Mouse (Mus musculus) layer of hippocampus, postnatal 36 days (tissue): Measurements from ENCODE around the gene Rab32. TPM values are rescaled to one million over a fixed set of nuclear protein-coding genes. Genes with fewer than 3 reads are reported as not detected.
"Not testable (repeated sequence)": the region's sequence is repeated elsewhere in the genome, so short reads cannot be mapped to it uniquely, and the experiment has no call there.

Source experiments
- DNase-seq, 2 experiments: peaks; one replicate each; pipeline ENCODE4 v3.0.0; 2022
- total RNA-seq, 2 experiments: library from RNA; stranded (reverse); gene quantifications; 2 replicates each; pipeline ENCODE4 v1.2.3; 2021

Gene Rab32
- 1 to 10 TPM; 3.8 to 4.2 TPM for total RNA-seq

DNA sequence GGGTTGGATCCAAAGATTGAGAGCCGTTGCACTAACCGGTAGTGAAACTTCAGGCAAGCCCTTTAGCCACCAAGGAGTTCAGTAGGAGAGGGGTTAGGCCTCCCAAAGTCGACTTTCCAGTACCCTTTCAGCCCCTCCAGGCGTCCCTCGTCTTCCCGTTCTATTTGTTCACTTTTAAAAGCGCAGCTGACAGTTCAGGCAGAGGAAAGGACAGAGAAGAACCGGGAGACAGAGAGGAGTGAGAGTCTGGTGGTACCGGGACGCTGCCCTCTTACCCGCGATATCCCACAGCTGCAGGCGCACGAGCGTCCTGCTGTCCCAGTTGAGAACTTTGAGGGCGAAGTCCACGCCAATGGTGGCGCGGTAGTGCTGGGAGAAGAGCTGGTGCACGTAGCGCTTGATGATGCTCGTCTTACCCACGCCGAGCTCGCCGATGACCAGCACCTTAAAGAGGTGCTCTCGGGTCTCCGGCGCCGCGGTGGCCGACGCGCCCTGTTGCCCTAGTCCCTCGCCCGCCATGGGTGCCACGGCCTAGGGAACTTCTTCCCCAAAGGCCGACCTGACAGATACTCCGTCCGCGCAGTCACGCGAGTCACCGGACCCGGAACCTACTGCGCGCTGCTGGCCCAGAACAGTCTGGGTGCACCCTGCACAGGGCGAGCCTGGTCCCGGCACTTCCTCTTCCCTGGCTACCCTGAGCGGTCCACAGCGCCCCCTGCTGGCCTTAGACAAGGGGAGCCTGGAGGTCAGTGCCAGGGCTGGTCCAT lies at the start of gene Rab32:
Gene Rab32, minus strand, starts transcription at position 696 of the 767 bp plus-strand sequence.
- DNase-seq = peak; percentile 86 to 87

DNA sequence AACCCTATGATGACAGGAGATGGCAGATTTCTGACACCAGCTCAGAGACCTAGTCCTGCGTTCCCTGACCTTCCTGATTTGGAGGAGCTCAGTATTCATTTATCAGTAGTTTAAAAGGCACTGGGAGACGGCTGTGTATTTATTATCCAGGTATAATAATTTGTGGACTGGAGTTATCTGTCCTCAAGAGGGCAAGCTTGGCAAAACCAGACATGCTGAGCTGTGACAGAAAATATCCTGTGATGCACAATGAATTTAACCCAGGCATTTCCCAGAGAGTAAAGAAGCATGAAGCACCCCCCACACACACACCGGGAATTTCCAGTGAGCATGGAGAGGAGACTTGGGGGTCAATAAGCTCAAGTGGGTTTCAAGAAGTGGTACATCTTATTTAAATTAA lies 42.7 kb upstream of the Rab32 start:
- DNase-seq = no peak

DNA sequence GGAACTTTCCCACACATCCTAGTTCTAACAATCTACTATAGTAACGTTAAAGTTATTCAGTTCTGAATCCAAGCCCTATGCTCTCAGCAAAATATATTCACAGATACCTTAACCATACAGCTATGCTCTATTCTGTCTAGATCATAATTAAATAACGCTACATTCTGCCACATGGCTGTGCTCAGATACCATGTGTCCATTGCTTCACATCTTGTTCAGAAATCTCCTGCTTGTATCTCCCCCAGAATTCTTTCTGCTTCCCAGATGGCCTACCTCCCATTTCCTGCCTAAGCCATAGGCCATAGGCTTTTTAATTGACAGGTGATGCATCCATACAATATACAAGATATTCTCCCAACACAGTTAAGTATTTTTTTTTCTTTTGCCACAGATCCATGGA lies 39.4 kb upstream of the Rab32 start:
- DNase-seq = not testable (repeated sequence)

DNA sequence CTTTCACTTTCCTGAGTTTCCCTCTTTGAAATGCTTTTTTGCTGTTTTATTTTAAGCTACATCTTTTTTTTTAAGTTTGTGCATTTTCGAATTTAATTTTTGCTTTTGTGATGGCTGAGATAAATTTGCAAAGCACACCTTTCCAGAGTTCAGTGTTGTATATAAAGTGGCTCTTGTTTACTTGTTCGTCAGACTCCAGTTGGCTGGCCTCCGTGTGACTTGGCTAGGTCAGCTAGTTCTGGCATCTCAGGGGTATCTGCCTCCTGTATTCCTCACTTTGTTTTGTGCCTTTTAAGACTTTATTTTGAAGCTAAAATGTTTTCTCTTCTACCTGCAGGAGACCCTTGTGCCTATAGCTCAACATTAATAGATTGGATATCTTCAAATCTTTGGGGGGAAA lies 22.7 kb upstream of the Rab32 start:
- DNase-seq = no peak

DNA sequence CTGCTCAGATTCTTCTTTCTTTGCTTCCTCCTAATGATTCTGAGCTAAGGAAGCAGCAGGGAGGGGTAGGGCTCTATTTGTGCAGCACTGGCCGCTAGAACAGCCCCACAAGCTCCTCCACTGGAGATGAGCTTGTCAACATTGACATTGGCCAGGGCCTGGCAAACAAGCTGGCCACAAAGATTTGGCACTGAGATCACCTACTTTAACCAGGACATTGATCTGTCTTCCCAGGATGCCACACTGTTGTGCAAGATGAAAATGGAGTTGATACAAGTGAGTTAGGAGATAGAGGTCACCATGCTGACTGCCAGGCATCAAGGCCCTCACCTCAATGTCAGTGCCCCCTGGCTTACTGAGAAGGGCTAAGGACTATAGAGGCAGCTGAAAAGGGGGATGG lies 21.8 kb upstream of the Rab32 start:
- no peak for DNase-seq

DNA sequence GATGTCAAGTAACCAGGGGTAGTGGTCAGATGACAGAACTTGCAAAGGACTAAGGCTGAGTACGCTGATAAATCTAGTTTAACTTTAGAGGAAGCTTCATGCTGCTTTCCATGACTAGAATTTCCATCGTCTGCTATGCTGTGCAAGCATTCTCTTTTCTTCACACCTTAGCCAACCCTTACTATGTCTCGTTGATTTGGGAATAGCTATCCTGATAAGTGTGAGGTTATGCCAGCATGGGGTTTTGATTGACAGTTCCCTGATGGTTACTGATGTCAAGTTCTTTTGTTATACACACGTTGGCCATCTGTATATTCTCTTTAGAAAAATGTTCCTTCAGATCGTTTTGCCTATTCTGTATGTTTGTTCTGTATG lies 259 bp upstream of the Rab32 start:
- DNase-seq = no peak

DNA sequence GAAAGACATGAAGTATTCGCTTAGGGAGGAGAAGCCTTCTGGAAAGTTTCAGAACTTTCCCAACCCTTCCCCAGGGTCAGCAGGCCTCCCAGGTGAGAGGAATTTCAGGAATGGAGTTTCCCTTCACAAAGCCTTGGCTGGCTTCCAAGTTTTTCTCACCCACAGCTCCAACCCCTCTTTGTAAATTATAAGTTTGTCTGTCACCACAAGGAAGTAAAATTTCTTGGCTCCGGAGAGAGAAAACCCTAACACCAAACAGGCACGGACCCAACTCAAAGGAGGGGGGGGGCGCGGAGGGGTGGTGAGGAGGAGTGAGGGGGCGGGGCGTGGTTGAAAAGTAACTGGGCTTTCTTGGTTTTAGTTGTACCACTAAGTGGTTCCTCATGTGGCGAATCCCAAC lies 980 bp downstream of the Rab32 start:
- no peak for DNase-seq

DNA sequence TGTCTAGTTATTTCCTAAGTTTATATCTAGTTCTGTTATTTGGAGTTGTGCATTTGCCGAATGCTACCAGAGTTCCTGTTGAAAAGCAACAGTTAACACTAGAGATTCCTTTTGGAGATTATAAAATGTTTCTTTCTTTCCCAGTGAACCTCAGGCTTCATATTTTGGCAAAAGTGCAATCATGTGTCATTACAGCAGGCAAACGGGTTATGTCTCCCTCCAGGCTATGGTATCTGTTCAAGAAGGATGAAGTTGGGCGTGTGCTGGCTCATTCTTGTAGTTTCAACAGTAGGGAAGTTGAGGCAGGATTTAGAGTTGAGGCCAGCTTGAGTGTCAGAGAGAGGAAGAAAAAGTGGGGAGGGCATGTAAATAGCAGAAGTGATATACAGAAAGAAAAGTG lies 2.4 kb downstream of the Rab32 start:
- DNase-seq = no peak

DNA sequence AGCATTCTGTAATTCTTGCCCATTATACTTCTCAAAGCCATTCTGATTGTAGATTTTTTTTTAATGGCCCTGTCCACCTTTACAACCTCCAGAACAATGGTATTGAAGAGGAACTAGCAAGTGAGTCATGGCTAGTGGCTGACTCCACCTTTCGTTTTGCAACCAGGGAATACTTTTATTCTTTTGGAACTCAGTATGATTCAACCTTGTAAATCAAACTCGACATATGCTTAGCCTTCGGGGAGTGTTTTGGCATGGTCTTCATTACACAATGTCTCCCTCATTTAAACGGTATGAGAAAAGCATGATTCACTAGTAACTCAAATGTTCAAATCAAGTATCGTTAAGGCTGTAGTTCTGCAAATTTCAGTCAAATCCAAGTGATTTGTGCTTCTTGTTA lies 2.8 kb downstream of the Rab32 start:
- no peak for DNase-seq

DNA sequence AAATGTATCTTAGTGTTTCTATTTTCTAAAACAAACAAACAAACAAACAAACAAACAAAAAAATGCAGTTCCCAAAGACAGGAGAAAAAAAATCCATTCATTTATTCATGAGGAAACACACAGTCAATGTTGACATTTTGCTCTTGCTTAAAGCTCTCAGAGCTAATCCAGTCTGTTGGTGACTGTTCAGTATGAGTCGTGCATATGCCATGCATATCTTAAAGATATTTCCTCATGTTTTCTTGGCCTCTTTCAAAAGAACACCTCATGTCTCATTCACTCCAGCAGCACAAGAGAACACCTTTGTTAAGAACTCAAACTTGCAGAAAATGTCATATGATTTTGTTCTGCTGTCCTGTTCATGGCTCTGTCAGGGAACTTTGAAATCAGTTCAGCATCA lies 7.9 kb downstream of the Rab32 start:
- DNase-seq = no peak

DNA sequence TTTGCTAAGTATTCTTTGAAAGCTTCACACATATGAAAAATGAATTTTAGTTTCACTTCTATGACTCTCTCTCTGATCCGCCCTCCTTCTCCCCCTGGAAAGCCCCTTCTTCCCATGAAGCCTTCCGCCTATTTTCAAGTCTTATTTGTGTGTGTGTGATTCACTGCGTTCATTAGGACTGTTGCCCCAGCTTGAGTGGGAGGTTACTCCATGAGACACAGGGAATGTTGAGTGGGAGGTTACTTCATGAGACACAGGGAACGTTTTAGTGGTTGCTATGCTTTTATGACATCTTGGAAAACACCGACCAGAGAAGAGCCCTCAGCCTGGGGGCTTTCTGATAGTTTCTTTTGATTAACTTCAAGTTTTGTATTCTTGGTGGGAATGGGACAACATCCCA lies 11.4 kb downstream of the Rab32 start:
- no peak for DNase-seq

DNA sequence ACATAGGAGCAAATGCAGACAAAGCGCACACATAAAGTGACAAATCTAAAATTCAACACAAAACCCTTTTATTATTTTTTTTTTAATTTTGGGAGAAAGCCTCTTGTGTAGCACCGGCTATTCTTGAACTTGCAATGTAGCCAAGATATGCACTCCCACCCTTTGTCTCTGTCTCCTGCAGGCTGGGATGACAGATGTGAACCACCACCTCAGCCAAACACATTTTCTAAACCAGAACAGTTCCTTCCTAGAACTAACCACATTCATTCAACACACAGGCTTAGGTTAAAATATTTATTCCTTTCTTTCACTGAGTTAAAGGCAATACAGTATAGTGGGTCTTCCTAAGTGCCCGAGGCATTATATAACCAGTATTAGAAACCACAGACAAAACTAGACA lies 13.1 kb downstream of the Rab32 start:
- no peak for DNase-seq

Other genes with a start within 250 kb of the Rab32 start
- gene Adgb, start 85.9 kb downstream of the Rab32 start, total RNA-seq = under 1 TPM; 0.40 to 0.56 TPM
- gene Gm10944, start 123.1 kb upstream of the Rab32 start, total RNA-seq = not detected